10 mouse cellular contexts compared by ENCODE assay signal in the genomic region with DNA sequence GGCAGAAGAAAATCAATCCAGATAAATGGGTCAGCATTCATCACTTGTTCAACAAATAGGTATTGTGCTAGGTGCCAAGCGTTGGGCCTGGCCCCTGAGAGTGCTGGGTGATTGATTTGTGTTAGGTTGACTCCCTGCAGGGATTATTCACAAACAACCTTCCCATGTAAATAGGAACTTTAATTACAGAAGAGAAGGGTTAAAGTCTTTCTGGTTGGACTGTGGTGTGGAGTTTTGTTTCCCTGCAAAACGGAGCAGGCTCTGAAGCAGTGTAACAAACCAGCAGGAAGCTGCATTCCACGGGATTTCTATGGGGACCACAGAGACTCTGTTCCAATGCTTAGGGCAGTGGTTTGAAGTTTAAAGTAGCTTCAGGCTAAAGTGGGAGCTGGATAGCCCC.
A peak's percentile ranks its signal among the peaks of the same experiment; 100 is the strongest.
DNase-seq lines count a peak whose midpoint lies in the region; ATAC-seq and TF ChIP-seq lines count a peak whose summit lies in the region.
"Had no signal": no experiment of that assay in that cellular context is flagged by ENCODE, and none has a peak within 500 bp of the region (broad histone marks: within the 10 kb centered on the region; RNA-seq: fewer than 3 reads in every experiment).

No protein-coding gene starts in this region.

- no peak for TF ChIP-seq CTCF in layer of hippocampus, adult 2 months (conservative IDR thresholded peaks at IDR 0.05)

- H3K9ac ChIP-seq in embryonic facial prominence, embryonic 11.5 days (replicated peaks; ENCODE audit: low read length) = no peak overlapping the region
- H3K9ac ChIP-seq in midbrain, embryonic 16.5 days (ENCODE audit: low read depth, low read length) = 0 out of 2 replicates have a peak overlapping the region, but pooled peaks have one; percentile 14
- H3K9ac ChIP-seq: liver, embryonic 13.5 days had no signal

- peak; percentile 19 for DNase-seq in embryonic facial prominence, embryonic 11.5 days (ENCODE audit: low spot score)
- DNase-seq in embryonic facial prominence, embryonic 10.5 days (ENCODE audit: low spot score) = no peak
- DNase-seq in forebrain, embryonic 10.5 days (ENCODE audit: extremely low spot score, low spot score) = peak; percentile 49
- peak in 1 of 2 experiments; percentile 24 for DNase-seq in layer of hippocampus, adult 2 months (ENCODE audit: low spot score in 2 of 2)
- DNase-seq in lung, postnatal 10 days = no peak
- DNase-seq in adrenal gland, postnatal 10 days = no peak
- no peak for DNase-seq in B cell, adult 2 months
- DNase-seq: adrenal gland, postnatal 25 days; liver, embryonic 13.5 days had no signal

- H3K4me3 ChIP-seq in embryonic facial prominence, embryonic 11.5 days (ENCODE audit: low read depth, low read length) = no peak overlapping the region
- no peak overlapping the region for H3K4me3 ChIP-seq in embryonic facial prominence, embryonic 10.5 days
- no peak overlapping the region for H3K4me3 ChIP-seq in forebrain, embryonic 10.5 days
- H3K4me3 ChIP-seq in layer of hippocampus, adult 2 months = no peak overlapping the region
- no peak overlapping the region for H3K4me3 ChIP-seq in midbrain, embryonic 16.5 days (ENCODE audit: low read depth, low read length)
- H3K4me3 ChIP-seq: liver, embryonic 13.5 days had no signal

- no peaks in the 10 kb centered on the region for H3K9me3 ChIP-seq in embryonic facial prominence, embryonic 11.5 days (replicated peaks; ENCODE audit: control insufficient read depth, low read length)
- no peaks in the 10 kb centered on the region for H3K9me3 ChIP-seq in embryonic facial prominence, embryonic 10.5 days
- H3K9me3 ChIP-seq in forebrain, embryonic 10.5 days = no peaks in the 10 kb centered on the region
- no peaks in the 10 kb centered on the region for H3K9me3 ChIP-seq in midbrain, embryonic 16.5 days (replicated peaks; ENCODE audit: control insufficient read depth, low read length, poor library complexity, severe bottlenecking)
- H3K9me3 ChIP-seq: liver, embryonic 13.5 days had no signal

- no peaks in the 10 kb centered on the region for H3K36me3 ChIP-seq in embryonic facial prominence, embryonic 11.5 days (replicated peaks; ENCODE audit: control insufficient read depth, insufficient read depth, low read depth, low read length)
- no peaks in the 10 kb centered on the region for H3K36me3 ChIP-seq in embryonic facial prominence, embryonic 10.5 days (replicated peaks)
- no peaks in the 10 kb centered on the region for H3K36me3 ChIP-seq in forebrain, embryonic 10.5 days (replicated peaks)
- no peaks in the 10 kb centered on the region for H3K36me3 ChIP-seq in midbrain, embryonic 16.5 days (ENCODE audit: control insufficient read depth, insufficient read depth, low read length)
- H3K36me3 ChIP-seq: liver, embryonic 13.5 days had no signal

- H3K4me1 ChIP-seq in embryonic facial prominence, embryonic 11.5 days (ENCODE audit: control insufficient read depth, insufficient read depth, low read length) = no peaks in the 10 kb centered on the region
- H3K4me1 ChIP-seq in embryonic facial prominence, embryonic 10.5 days = peaks cover 7% of the 10 kb centered on the region; the same call in 1 of the 2 replicates
- peaks cover 55% of the 10 kb centered on the region for H3K4me1 ChIP-seq in forebrain, embryonic 10.5 days
- peaks cover 17% of the 10 kb centered on the region for H3K4me1 ChIP-seq in midbrain, embryonic 16.5 days (ENCODE audit: control insufficient read depth, insufficient read depth, low read length)
- H3K4me1 ChIP-seq: liver, embryonic 13.5 days had no signal

- no peaks in the 10 kb centered on the region for H3K27me3 ChIP-seq in embryonic facial prominence, embryonic 11.5 days (ENCODE audit: control insufficient read depth, insufficient read depth, low read length)
- no peaks in the 10 kb centered on the region for H3K27me3 ChIP-seq in embryonic facial prominence, embryonic 10.5 days (replicated peaks; ENCODE audit: low read depth, poor library complexity, severe bottlenecking)
- peaks cover 8% of the 10 kb centered on the region; the same call in 1 of the 2 replicates for H3K27me3 ChIP-seq in forebrain, embryonic 10.5 days (ENCODE audit: poor library complexity, severe bottlenecking)
- H3K27me3 ChIP-seq in midbrain, embryonic 16.5 days (ENCODE audit: control insufficient read depth, insufficient read depth, low read depth, low read length) = no peaks in the 10 kb centered on the region
- H3K27me3 ChIP-seq: liver, embryonic 13.5 days had no signal

- H3K4me2 ChIP-seq in embryonic facial prominence, embryonic 11.5 days (ENCODE audit: low read depth, low read length) = no peak overlapping the region
- no peak overlapping the region; the same call in 1 of the 2 replicates for H3K4me2 ChIP-seq in midbrain, embryonic 16.5 days (ENCODE audit: low read length)
- H3K4me2 ChIP-seq: liver, embryonic 13.5 days had no signal

- no peak for ATAC-seq in embryonic facial prominence, embryonic 11.5 days (replicated peaks; ENCODE audit: insufficient number of reproducible peaks, low FRiP score, low TSS enrichment, low read depth)
- 0 out of 2 replicates have a peak, but pooled peaks have one; percentile 48 for ATAC-seq in midbrain, embryonic 16.5 days

- no peak overlapping the region for H3K27ac ChIP-seq in embryonic facial prominence, embryonic 11.5 days (replicated peaks; ENCODE audit: low read depth, low read length)
- no peak overlapping the region for H3K27ac ChIP-seq in embryonic facial prominence, embryonic 10.5 days (replicated peaks)
- peak overlapping the region; percentile 52 for H3K27ac ChIP-seq in forebrain, embryonic 10.5 days
- peak overlapping the region; percentile 37; the same call in 1 of the 2 replicates for H3K27ac ChIP-seq in layer of hippocampus, adult 2 months
- H3K27ac ChIP-seq in midbrain, embryonic 16.5 days (ENCODE audit: low read length) = peak overlapping the region; percentile 32
- H3K27ac ChIP-seq: liver, embryonic 13.5 days had no signal

- 11% methylated on average over 3 of the region's 3 CpGs for WGBS in embryonic facial prominence, embryonic 11.5 days
- 10% methylated on average over 3 of the region's 3 CpGs for WGBS in embryonic facial prominence, embryonic 10.5 days
- 6% methylated on average over 3 of the region's 3 CpGs for WGBS in forebrain, embryonic 10.5 days
- 8% methylated on average over 3 of the region's 3 CpGs for WGBS in midbrain, embryonic 16.5 days

Comparison
In these comparisons a context has a peak if more than half of its experiments do, and no peak if none do; other contexts are left out.
1. DNase-seq: peak in embryonic facial prominence, embryonic 11.5 days (single experiment) and forebrain, embryonic 10.5 days (single experiment); none in embryonic facial prominence, embryonic 10.5 days (single experiment), lung, postnatal 10 days (single experiment), adrenal gland, postnatal 10 days (single experiment) and B cell, adult 2 months (0 of 2).
2. H3K27ac ChIP-seq: peak in forebrain, embryonic 10.5 days (single experiment), layer of hippocampus, adult 2 months (single experiment) and midbrain, embryonic 16.5 days (single experiment); none in embryonic facial prominence, embryonic 11.5 days (single experiment) and embryonic facial prominence, embryonic 10.5 days (single experiment).